In genomic region chr13:54076051-54076450, GRCm38 (mm10) we compare ENCODE assay signal across 13 mouse cellular contexts. TPM values are rescaled to one million over a fixed set of nuclear protein-coding genes. Genes with fewer than 3 reads are reported as not detected.
"Had no signal": no experiment of that assay in that cellular context is flagged by ENCODE, and none has a peak within 500 bp of the region (broad histone marks: within the 10 kb centered on the region; RNA-seq: fewer than 3 reads in every experiment).

No protein-coding gene starts in this region.

- H3K36me3 ChIP-seq: limb, embryonic 13.5 days had no signal

- H3K27me3 ChIP-seq: limb, embryonic 13.5 days; midbrain, embryonic 13.5 days had no signal

- H3K27ac ChIP-seq: limb, embryonic 13.5 days; liver, embryonic 14.5 days; midbrain, embryonic 13.5 days had no signal

- DNase-seq: kidney, adult 8-10 months; kidney, postnatal 10 days; left cerebral cortex, postnatal 4 days; lung, embryonic 14.5 days; lung, postnatal 10 days; lung, postnatal 4 days; right cerebral cortex, postnatal 14 days; thymus, postnatal 36 days had no signal

- ATAC-seq: intestine, embryonic 16.5 days; midbrain, embryonic 13.5 days had no signal

- H3K4me2 ChIP-seq: limb, embryonic 13.5 days; lung, embryonic 14.5 days; midbrain, embryonic 13.5 days had no signal

- H3K9ac ChIP-seq: limb, embryonic 13.5 days; liver, embryonic 14.5 days; lung, embryonic 14.5 days; midbrain, embryonic 13.5 days had no signal

- H3K4me3 ChIP-seq: limb, embryonic 13.5 days; midbrain, embryonic 13.5 days had no signal

- H3K9me3 ChIP-seq: limb, embryonic 13.5 days; midbrain, embryonic 13.5 days had no signal

RNA-seq across cellular contexts. Expression of gene Drd1, which starts 20.5 kb away (rescaled TPM):
- polyA plus RNA-seq: large intestine, adult 2 months; limb, embryonic 13.5 days; liver, embryonic 14.5 days had no signal
